Mouse (Mus musculus): Measurements from ENCODE around the gene Ercc6l2. TPM values are rescaled to one million over a fixed set of nuclear protein-coding genes. Genes with fewer than 3 reads are reported as not detected.
A peak's percentile ranks its signal among the peaks of the same experiment; 100 is the strongest.

Ercc6l2 gene
- polyA plus RNA-seq, 1 experiment from 2014 or later: 22.0 TPM

DNA sequence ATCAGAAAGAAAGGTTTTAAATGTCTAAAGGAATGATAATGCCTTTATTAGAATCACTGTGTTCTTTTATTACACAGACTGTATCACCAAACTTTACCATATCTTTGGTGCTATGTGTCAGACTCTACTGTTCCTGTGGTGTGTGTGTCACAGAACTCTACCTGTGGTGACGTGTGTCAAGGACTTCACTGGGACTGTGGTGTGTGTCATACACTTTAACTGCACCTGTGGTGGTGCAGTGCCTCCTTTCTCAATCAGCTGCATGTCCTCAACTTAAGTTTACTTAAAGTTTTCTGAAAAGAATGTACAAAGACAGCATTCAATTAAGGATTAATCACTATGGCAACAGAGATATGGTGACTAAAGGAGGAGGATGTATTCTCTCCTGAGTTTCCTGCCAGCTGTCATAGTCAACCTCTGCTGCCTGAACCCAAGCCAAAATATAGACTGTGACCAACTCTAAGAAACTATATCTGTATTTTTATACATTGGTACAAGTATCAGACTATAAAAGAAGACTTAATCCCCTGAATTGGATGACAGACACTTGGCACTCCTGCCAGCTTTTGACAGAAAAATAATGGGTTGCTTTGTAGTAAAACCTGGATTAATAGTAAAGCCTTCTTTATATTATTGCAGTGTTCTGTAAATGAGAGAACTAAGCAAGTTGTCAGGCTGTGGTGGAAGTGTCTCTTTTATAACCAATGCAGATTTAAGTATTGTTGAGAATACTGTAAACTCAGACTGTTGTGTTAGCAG lies 64.2 kb downstream of the Ercc6l2 start:
- no peak for ATAC-seq (ENCODE audit: low FRiP score, low TSS enrichment)
- no peak overlapping the region for H3K27ac ChIP-seq (ENCODE audit: low read length)
- H3K27me3 ChIP-seq (ENCODE audit: insufficient read depth, low read length): no peaks in the 10 kb centered on the region
- 81% methylated on average over 1 of the region's 1 CpGs for whole genome bisulfite sequencing
- H3K4me3 ChIP-seq (ENCODE audit: low read length): no peak overlapping the region
- H3K4me1 ChIP-seq (ENCODE audit: insufficient read depth, low read length): no peaks in the 10 kb centered on the region
- no peaks in the 10 kb centered on the region for H3K36me3 ChIP-seq (ENCODE audit: insufficient read depth, low read length)
- H3K9me3 ChIP-seq (ENCODE audit: low read length): no peaks in the 10 kb centered on the region
- H3K9ac ChIP-seq (replicated peaks; ENCODE audit: low read length): no peak overlapping the region
- H3K4me2 ChIP-seq (replicated peaks; ENCODE audit: low read depth, low read length): no peak overlapping the region

DNA sequence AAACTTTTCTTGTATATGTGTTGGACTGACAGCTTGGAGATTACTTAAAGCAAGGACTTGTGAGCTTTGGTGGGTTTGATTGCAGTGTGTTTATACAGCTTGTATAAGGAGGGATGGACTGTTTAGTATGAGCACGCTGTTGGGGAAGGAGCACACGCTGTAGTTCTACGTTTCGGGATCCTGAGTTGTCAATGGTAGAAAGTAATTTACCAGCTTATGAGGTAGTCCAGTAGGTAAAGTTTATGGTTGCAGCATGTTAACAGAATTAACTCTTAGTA lies 64.8 kb downstream of the Ercc6l2 start:
- H3K27me3 ChIP-seq (ENCODE audit: insufficient read depth, low read length): no peaks in the 10 kb centered on the region
- no peak overlapping the region for H3K27ac ChIP-seq (ENCODE audit: low read length)
- no peak overlapping the region for H3K4me2 ChIP-seq (replicated peaks; ENCODE audit: low read depth, low read length)
- no peak overlapping the region for H3K9ac ChIP-seq (replicated peaks; ENCODE audit: low read length)
- H3K36me3 ChIP-seq (ENCODE audit: insufficient read depth, low read length): no peaks in the 10 kb centered on the region
- no peak overlapping the region for H3K4me3 ChIP-seq (ENCODE audit: low read length)
- H3K4me1 ChIP-seq (ENCODE audit: insufficient read depth, low read length): no peaks in the 10 kb centered on the region
- WGBS: 86% methylated on average over 4 of the region's 4 CpGs
- ATAC-seq (ENCODE audit: low FRiP score, low TSS enrichment): no peak
- no peaks in the 10 kb centered on the region for H3K9me3 ChIP-seq (ENCODE audit: low read length)

DNA sequence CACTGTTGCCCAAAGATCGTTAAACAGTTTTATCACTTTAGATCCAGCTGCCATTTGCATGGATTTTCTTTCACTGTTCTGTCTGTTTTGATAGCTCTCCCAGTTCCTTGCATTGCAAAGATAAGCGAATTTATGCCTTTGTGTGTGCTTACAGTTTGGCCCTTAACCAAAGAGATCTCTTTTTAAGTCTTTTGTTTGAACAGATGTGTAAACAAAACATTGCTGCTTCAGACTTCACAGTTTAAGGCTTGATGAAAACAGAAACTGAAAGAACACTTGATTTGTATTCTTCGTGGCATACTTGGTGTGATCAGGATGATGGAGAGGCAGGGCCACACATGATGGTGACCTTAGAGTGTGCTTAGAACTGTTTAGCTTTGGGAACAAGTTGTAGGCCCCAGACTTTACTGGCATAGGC lies 70.5 kb downstream of the Ercc6l2 start:
- H3K36me3 ChIP-seq (ENCODE audit: insufficient read depth, low read length): peaks cover 6% of the 10 kb centered on the region
- H3K9ac ChIP-seq (replicated peaks; ENCODE audit: low read length): no peak overlapping the region
- H3K4me2 ChIP-seq (replicated peaks; ENCODE audit: low read depth, low read length): no peak overlapping the region
- no peak overlapping the region for H3K4me3 ChIP-seq (ENCODE audit: low read length)
- 53% methylated on average over 3 of the region's 3 CpGs for WGBS
- no peaks in the 10 kb centered on the region for H3K9me3 ChIP-seq (ENCODE audit: low read length)
- peak overlapping the region; percentile 43; the same call in 1 of the 2 replicates for H3K27ac ChIP-seq (ENCODE audit: low read length)
- H3K27me3 ChIP-seq (ENCODE audit: insufficient read depth, low read length): no peaks in the 10 kb centered on the region
- H3K4me1 ChIP-seq (ENCODE audit: insufficient read depth, low read length): 0 out of 2 replicates have a peak, but pooled peaks cover 2% of the 10 kb centered on the region
- no peak for ATAC-seq (ENCODE audit: low FRiP score, low TSS enrichment)

DNA sequence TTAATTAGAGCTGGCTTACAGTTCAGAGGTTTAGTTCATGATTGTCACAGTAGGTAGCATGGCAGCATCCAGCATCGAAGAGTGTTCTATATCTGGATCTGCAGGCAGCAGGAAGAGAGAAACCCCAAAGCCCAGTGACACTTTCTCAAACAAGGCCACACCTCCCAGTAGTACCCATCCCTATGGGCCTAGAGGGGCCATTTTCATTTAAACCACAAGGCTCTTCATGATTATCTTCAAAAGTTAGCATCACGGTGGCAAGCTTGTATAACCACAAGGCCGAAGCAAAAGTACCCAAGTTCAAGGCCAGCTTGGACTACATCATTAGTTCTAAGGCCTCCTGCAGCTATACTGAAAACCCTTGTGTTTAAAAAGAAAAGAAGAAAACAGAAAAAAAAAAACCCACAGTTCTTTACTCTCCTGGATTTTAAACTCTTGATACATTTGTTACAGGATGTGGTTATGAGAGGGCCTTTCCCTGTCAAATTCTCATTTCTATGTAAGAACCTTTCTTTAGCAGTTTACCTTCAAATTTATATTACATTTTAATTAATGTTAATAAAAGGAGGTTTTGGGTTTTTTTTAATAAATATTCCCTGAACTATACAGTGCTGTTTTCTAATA lies 71.5 kb downstream of the Ercc6l2 start:
- no peak overlapping the region for H3K27ac ChIP-seq (ENCODE audit: low read length)
- H3K9me3 ChIP-seq (ENCODE audit: low read length): no peaks in the 10 kb centered on the region
- ATAC-seq (ENCODE audit: low FRiP score, low TSS enrichment): no peak
- H3K36me3 ChIP-seq (ENCODE audit: insufficient read depth, low read length): peaks cover 6% of the 10 kb centered on the region
- H3K4me2 ChIP-seq (replicated peaks; ENCODE audit: low read depth, low read length): no peak overlapping the region
- no peak overlapping the region for H3K9ac ChIP-seq (replicated peaks; ENCODE audit: low read length)
- no peaks in the 10 kb centered on the region for H3K27me3 ChIP-seq (ENCODE audit: insufficient read depth, low read length)
- 0 out of 2 replicates have a peak, but pooled peaks cover 2% of the 10 kb centered on the region for H3K4me1 ChIP-seq (ENCODE audit: insufficient read depth, low read length)
- WGBS: 94% methylated on average over 3 of the region's 3 CpGs
- H3K4me3 ChIP-seq (ENCODE audit: low read length): no peak overlapping the region

DNA sequence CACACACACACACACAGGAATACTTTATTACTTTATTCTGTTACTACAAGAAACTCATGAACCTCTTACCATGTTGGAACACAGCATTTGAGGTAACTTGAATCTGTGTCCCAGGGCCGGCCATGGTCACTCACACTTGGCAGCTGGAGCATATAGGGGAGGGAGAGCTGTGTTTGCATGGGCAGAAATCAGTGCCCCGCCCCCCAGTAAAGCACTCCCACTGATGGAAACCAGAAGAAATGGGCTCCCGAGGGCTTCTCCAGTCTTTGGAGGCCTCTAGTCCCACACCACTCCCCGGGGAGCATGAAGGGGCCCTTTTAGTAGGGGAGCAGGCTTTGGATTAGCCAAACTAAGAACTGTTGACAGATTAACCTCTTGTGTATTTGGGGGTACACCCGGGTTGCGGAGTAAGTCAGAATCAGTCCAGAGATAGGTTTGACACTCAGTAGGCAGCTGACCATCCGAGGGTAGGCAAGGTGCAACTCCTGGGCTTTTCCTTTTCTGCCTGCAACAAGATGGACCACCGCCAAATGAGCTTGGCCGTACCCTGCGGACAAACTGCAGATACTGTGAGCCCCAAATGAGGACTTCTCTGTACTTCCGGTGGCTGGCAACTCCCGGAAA lies 85.8 kb downstream of the Ercc6l2 start:
- WGBS: 24% methylated on average over 12 of the region's 12 CpGs
- H3K27me3 ChIP-seq (ENCODE audit: insufficient read depth, low read length): no peaks in the 10 kb centered on the region
- ATAC-seq (ENCODE audit: low FRiP score, low TSS enrichment): peak; percentile 29; the same call in 1 of the 2 replicates
- no peak overlapping the region for H3K27ac ChIP-seq (ENCODE audit: low read length)
- no peaks in the 10 kb centered on the region; the same call in 1 of the 2 replicates for H3K36me3 ChIP-seq (ENCODE audit: insufficient read depth, low read length)
- 0 out of 2 replicates have a peak overlapping the region, but pooled peaks have one; percentile 17 for H3K9ac ChIP-seq (replicated peaks; ENCODE audit: low read length)
- H3K9me3 ChIP-seq (ENCODE audit: low read length): no peaks in the 10 kb centered on the region
- H3K4me1 ChIP-seq (ENCODE audit: insufficient read depth, low read length): peaks cover 17% of the 10 kb centered on the region
- H3K4me2 ChIP-seq (replicated peaks; ENCODE audit: low read depth, low read length): peak overlapping the region; percentile 60
- peak overlapping the region; percentile 30 for H3K4me3 ChIP-seq (ENCODE audit: low read length)

DNA sequence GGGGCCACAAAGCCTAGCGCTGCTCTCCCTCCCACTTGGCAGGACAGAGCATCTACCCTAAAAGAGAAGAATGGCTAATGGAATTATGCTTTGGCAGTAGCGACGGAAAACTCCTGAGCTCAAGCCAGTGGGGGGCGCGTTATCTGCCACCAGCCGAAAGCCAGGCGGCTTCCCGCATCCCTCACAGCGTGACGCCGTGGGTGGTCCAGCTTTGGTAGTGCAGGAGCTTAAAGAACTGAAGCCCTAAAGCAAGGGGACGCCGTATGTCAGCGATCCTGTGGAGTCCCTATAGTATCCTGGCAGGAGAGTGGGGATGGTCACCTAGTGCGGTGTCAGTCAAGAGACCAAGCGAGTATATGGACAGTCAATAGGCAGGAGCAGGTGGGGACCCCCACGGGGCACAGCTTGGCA lies 86.3 kb downstream of the Ercc6l2 start:
- H3K9ac ChIP-seq (replicated peaks; ENCODE audit: low read length): peak overlapping the region; percentile 53
- 2% methylated on average over 17 of the region's 17 CpGs for WGBS
- peaks cover 17% of the 10 kb centered on the region for H3K4me1 ChIP-seq (ENCODE audit: insufficient read depth, low read length)
- peak overlapping the region; percentile 60 for H3K4me2 ChIP-seq (replicated peaks; ENCODE audit: low read depth, low read length)
- peak overlapping the region; percentile 7; the same call in 1 of the 2 replicates for H3K27ac ChIP-seq (ENCODE audit: low read length)
- no peaks in the 10 kb centered on the region for H3K9me3 ChIP-seq (ENCODE audit: low read length)
- no peaks in the 10 kb centered on the region for H3K27me3 ChIP-seq (ENCODE audit: insufficient read depth, low read length)
- no peaks in the 10 kb centered on the region; the same call in 1 of the 2 replicates for H3K36me3 ChIP-seq (ENCODE audit: insufficient read depth, low read length)
- peak overlapping the region; percentile 30 for H3K4me3 ChIP-seq (ENCODE audit: low read length)
- ATAC-seq (ENCODE audit: low FRiP score, low TSS enrichment): peak; percentile 80

DNA sequence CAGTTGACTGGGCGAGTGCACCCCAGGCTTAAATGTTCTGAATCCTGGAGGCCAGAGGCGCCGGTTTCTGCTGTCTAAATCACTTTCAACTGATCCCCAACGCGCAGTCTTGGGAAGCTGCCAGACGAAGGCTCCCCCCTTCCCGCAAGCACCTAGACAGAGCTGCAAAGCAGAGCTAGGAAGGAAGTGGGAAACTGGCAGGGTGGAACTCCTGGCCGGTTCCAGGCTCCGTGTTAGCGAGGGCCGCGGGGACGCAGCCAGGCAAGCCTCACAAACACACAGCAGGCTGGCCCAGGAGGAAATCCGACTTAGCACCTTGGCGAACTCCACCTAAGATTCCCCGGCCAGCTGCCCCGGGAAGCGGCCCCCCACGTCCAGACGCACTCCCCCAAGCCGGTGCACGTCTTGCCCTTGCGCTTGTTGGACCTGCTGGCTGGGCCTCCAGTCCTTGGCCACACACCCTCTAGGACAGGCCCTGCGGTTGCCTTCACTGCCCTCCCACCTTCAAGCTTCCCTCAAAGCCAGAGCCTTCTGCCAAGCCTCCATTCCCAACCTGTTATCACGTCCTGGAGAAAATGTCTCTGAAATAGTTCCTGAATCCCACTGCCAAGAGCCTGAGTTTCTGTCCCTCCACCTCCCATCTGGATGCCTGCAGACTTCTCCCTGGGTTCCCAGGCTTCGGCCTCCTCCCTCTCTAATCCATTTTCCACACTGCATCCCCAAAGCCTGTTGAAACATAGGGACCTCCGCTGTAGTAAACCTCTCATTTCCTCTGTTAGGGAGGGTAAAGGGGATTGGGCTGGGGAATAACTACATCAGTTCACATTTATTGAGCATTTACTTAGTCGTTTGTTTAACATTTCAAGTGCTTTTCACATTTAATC lies 86.9 kb downstream of the Ercc6l2 start:
- Histone ChIP-seq H3K27me3 (ENCODE audit: insufficient read depth, low read length) (no peaks in the 10 kb centered on the region), H3K36me3 (ENCODE audit: insufficient read depth, low read length) (no peaks in the 10 kb centered on the region; the same call in 1 of the 2 replicates), H3K4me3 (ENCODE audit: low read length) (peak overlapping the region; percentile 30), H3K9me3 (ENCODE audit: low read length) (no peaks in the 10 kb centered on the region), H3K27ac (ENCODE audit: low read length) (peak overlapping the region; percentile 7; the same call in 1 of the 2 replicates), H3K4me2 (replicated peaks; ENCODE audit: low read depth, low read length) (peak overlapping the region; percentile 60), H3K9ac (replicated peaks; ENCODE audit: low read length) (peak overlapping the region; percentile 53), H3K4me1 (ENCODE audit: insufficient read depth, low read length) (peaks cover 17% of the 10 kb centered on the region)
- peak; percentile 78 for ATAC-seq (ENCODE audit: low FRiP score, low TSS enrichment)
- 15% methylated on average over 28 of the region's 28 CpGs for WGBS

DNA sequence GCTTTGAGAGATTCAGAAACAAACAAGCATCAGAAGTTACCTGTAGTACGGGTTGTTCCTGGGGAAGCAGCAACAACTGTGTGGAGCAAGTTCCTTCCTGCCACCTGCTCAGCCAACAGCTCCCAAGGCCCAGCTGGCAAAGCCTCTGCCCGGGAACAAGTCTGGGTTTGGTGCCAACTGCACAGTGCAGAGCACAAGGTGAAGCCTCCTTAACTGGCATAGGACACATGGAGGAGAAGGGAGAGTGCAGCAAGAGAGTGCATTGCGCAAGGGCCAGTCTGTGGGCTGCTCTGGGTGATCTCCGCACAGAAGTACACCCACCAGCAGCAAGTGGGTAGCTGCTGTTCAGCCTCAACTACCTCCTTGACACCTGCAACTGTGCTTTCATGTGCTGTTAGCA lies 91.5 kb downstream of the Ercc6l2 start:
- Histone ChIP-seq H3K27me3 (ENCODE audit: insufficient read depth, low read length) (no peaks in the 10 kb centered on the region), H3K9ac (replicated peaks; ENCODE audit: low read length) (no peak overlapping the region), H3K4me3 (ENCODE audit: low read length) (no peak overlapping the region), H3K36me3 (ENCODE audit: insufficient read depth, low read length) (no peaks in the 10 kb centered on the region), H3K4me1 (ENCODE audit: insufficient read depth, low read length) (peaks cover 8% of the 10 kb centered on the region), H3K27ac (ENCODE audit: low read length) (no peak overlapping the region), H3K4me2 (replicated peaks; ENCODE audit: low read depth, low read length) (no peak overlapping the region), H3K9me3 (ENCODE audit: low read length) (no peaks in the 10 kb centered on the region)
- 0 out of 2 replicates have a peak, but pooled peaks have one; percentile 20 for ATAC-seq (ENCODE audit: low FRiP score, low TSS enrichment)
- WGBS: 88% methylated on average over 4 of the region's 4 CpGs

DNA sequence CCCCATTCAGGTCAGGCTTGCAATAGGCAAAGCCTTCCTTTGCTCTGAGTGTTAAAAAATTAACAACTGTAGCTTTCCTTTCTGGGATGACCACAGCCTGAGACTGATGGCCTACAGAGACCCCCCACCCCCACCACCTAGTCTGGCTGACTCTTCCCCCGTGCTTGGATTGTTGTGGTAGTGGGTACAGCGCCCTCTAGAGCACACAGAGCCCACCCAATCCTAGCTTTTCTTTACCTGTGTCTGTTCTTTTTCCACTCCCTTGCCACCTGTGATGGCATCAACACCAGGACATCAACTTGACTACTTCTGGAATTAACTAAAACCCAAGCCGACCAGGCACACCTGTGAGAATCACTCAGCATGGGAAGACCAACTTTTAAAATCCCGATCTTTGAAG lies 92.4 kb downstream of the Ercc6l2 start:
- no peaks in the 10 kb centered on the region for H3K27me3 ChIP-seq (ENCODE audit: insufficient read depth, low read length)
- no peak overlapping the region for H3K27ac ChIP-seq (ENCODE audit: low read length)
- 55% methylated on average over 4 of the region's 4 CpGs for WGBS
- no peaks in the 10 kb centered on the region for H3K36me3 ChIP-seq (ENCODE audit: insufficient read depth, low read length)
- no peak overlapping the region for H3K4me3 ChIP-seq (ENCODE audit: low read length)
- H3K4me1 ChIP-seq (ENCODE audit: insufficient read depth, low read length): peaks cover 4% of the 10 kb centered on the region
- no peak for ATAC-seq (ENCODE audit: low FRiP score, low TSS enrichment)
- H3K9me3 ChIP-seq (ENCODE audit: low read length): no peaks in the 10 kb centered on the region
- no peak overlapping the region for H3K4me2 ChIP-seq (replicated peaks; ENCODE audit: low read depth, low read length)
- no peak overlapping the region for H3K9ac ChIP-seq (replicated peaks; ENCODE audit: low read length)
